ENCODE assay signal across 9 mouse cellular contexts in the genomic region with DNA sequence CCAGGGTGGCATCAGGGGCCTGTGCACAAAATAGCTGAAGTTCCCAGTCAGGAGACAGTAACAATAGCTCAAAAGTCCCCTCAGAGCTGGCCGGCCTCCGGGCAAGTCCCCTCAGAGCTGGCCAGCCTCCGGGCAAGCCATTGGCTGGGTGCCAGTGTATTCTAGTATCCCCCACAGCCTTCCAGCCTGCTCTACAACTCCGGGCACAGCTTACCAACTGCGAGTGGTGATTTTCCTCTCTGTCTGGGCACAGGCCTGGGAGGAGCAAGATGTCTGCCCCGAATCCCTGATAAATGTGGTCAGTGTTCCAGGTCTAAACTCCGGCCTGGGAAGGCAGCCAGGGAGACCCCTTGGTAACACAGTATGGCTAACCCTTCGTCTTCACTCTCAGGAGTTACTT. TPM values are rescaled to one million over a fixed set of nuclear protein-coding genes. Genes with fewer than 3 reads are reported as not detected.
DNase-seq lines count a peak whose midpoint lies in the region; ATAC-seq and TF ChIP-seq lines count a peak whose summit lies in the region.
"Had no signal": no experiment of that assay in that cellular context is flagged by ENCODE, and none has a peak within 500 bp of the region (broad histone marks: within the 10 kb centered on the region; RNA-seq: fewer than 3 reads in every experiment).

No protein-coding gene starts in this region.

- no peaks in the 10 kb centered on the region for H3K36me3 ChIP-seq in limb, embryonic 14.5 days (ENCODE audit: control insufficient read depth, insufficient read depth, low read length)
- no peaks in the 10 kb centered on the region for H3K36me3 ChIP-seq in limb, embryonic 10.5 days
- H3K36me3 ChIP-seq in forebrain, embryonic 16.5 days (ENCODE audit: control insufficient read depth, insufficient read depth) = no peaks in the 10 kb centered on the region
- no peaks in the 10 kb centered on the region for H3K36me3 ChIP-seq in hindbrain, embryonic 14.5 days (replicated peaks; ENCODE audit: control insufficient read depth, insufficient read depth)
- no peaks in the 10 kb centered on the region for H3K36me3 ChIP-seq in kidney, adult 2 months (ENCODE audit: control insufficient read depth, insufficient read depth, low read length)
- H3K36me3 ChIP-seq: liver, embryonic 12.5 days had no signal

- no peak for TF ChIP-seq POLR2A in limb, embryonic 14.5 days (IDR thresholded peaks at IDR 0.05; ENCODE audit: borderline replicate concordance, extremely low read depth, insufficient read depth, insufficient read length)
- no peak for TF ChIP-seq POLR2A in kidney, adult 2 months (IDR thresholded peaks at IDR 0.05; ENCODE audit: low read depth, low read length)

- no peaks in the 10 kb centered on the region for H3K27me3 ChIP-seq in limb, embryonic 14.5 days (ENCODE audit: control insufficient read depth, insufficient read depth, low read length)
- H3K27me3 ChIP-seq in limb, embryonic 10.5 days (ENCODE audit: low read depth, poor library complexity, severe bottlenecking) = no peaks in the 10 kb centered on the region
- no peaks in the 10 kb centered on the region for H3K27me3 ChIP-seq in forebrain, embryonic 16.5 days (replicated peaks; ENCODE audit: control insufficient read depth, insufficient read depth, low read length)
- H3K27me3 ChIP-seq in hindbrain, embryonic 14.5 days (ENCODE audit: control insufficient read depth, insufficient read depth, low read length) = no peaks in the 10 kb centered on the region
- no peaks in the 10 kb centered on the region for H3K27me3 ChIP-seq in kidney, adult 2 months (replicated peaks; ENCODE audit: control insufficient read depth, insufficient read depth, low read length)
- H3K27me3 ChIP-seq: liver, embryonic 12.5 days had no signal

- H3K9me3 ChIP-seq in limb, embryonic 14.5 days (ENCODE audit: control insufficient read depth, low read length) = no peaks in the 10 kb centered on the region
- no peaks in the 10 kb centered on the region for H3K9me3 ChIP-seq in limb, embryonic 10.5 days (replicated peaks)
- H3K9me3 ChIP-seq in forebrain, embryonic 16.5 days (ENCODE audit: control insufficient read depth, low read length) = no peaks in the 10 kb centered on the region
- H3K9me3 ChIP-seq in hindbrain, embryonic 14.5 days (ENCODE audit: control insufficient read depth, low read length) = no peaks in the 10 kb centered on the region
- H3K9me3 ChIP-seq: liver, embryonic 12.5 days had no signal

- H3K4me2 ChIP-seq in limb, embryonic 14.5 days (replicated peaks; ENCODE audit: low read depth, low read length, severe bottlenecking) = no peak overlapping the region
- H3K4me2 ChIP-seq in forebrain, embryonic 16.5 days (ENCODE audit: low read length) = no peak overlapping the region
- H3K4me2 ChIP-seq in hindbrain, embryonic 14.5 days (replicated peaks) = no peak overlapping the region
- H3K4me2 ChIP-seq: liver, embryonic 12.5 days had no signal

- ATAC-seq in limb, embryonic 14.5 days (ENCODE audit: low FRiP score, low read depth) = no peak
- peak; percentile 43 for ATAC-seq in forebrain, embryonic 16.5 days
- ATAC-seq in hindbrain, embryonic 14.5 days (ENCODE audit: low FRiP score) = peak; percentile 83; the same call in 1 of the 2 replicates
- ATAC-seq: liver, embryonic 12.5 days had no signal

- H3K4me3 ChIP-seq in limb, embryonic 14.5 days (replicated peaks; ENCODE audit: low read length) = no peak overlapping the region
- no peak overlapping the region for H3K4me3 ChIP-seq in limb, embryonic 10.5 days
- no peak overlapping the region for H3K4me3 ChIP-seq in forebrain, embryonic 16.5 days (replicated peaks; ENCODE audit: low read length)
- H3K4me3 ChIP-seq in hindbrain, embryonic 14.5 days (replicated peaks; ENCODE audit: low read length) = no peak overlapping the region
- no peak overlapping the region for H3K4me3 ChIP-seq in kidney, adult 2 months (ENCODE audit: insufficient read depth, low read depth, low read length)
- H3K4me3 ChIP-seq: liver, embryonic 12.5 days had no signal

- DNase-seq in cerebellum, postnatal 36 days = peak; percentile 34 to 37
- DNase-seq in cerebellum, adult 9-11 months = no peak
- peak; percentile 32 for DNase-seq in limb, embryonic 14.5 days (ENCODE audit: low spot score)
- DNase-seq in limb, embryonic 10.5 days (ENCODE audit: low spot score) = no peak
- DNase-seq in hindbrain, embryonic 14.5 days (ENCODE audit: low spot score) = peak; percentile 38
- DNase-seq in B cell, adult 2 months = no peak
- no peak for DNase-seq in kidney, adult 2 months

- H3K9ac ChIP-seq in limb, embryonic 14.5 days (ENCODE audit: low read depth, low read length, severe bottlenecking) = no peak overlapping the region
- no peak overlapping the region for H3K9ac ChIP-seq in forebrain, embryonic 16.5 days (replicated peaks; ENCODE audit: low read depth, low read length)
- H3K9ac ChIP-seq in hindbrain, embryonic 14.5 days = no peak overlapping the region
- H3K9ac ChIP-seq: liver, embryonic 12.5 days had no signal

- peaks cover 3% of the 10 kb centered on the region; the same call in 1 of the 2 replicates for H3K4me1 ChIP-seq in limb, embryonic 14.5 days (ENCODE audit: control insufficient read depth, insufficient read depth, low read length)
- H3K4me1 ChIP-seq in limb, embryonic 10.5 days = peaks cover 15% of the 10 kb centered on the region
- peaks cover 12% of the 10 kb centered on the region for H3K4me1 ChIP-seq in forebrain, embryonic 16.5 days (replicated peaks; ENCODE audit: control insufficient read depth, insufficient read depth, low read length)
- H3K4me1 ChIP-seq in hindbrain, embryonic 14.5 days (replicated peaks; ENCODE audit: control insufficient read depth, insufficient read depth, low read length) = peaks cover 3% of the 10 kb centered on the region; the same call in 1 of the 2 replicates
- no peaks in the 10 kb centered on the region for H3K4me1 ChIP-seq in kidney, adult 2 months (ENCODE audit: control insufficient read depth, insufficient read depth, low read length)
- H3K4me1 ChIP-seq: liver, embryonic 12.5 days had no signal

- TF ChIP-seq CTCF in kidney, adult 2 months (conservative IDR thresholded peaks at IDR 0.05; ENCODE audit: insufficient read depth, insufficient read length, low read depth, low read length) = no peak

- H3K27ac ChIP-seq in limb, embryonic 14.5 days (replicated peaks; ENCODE audit: low read depth, low read length) = no peak overlapping the region
- H3K27ac ChIP-seq in limb, embryonic 10.5 days = no peak overlapping the region
- no peak overlapping the region for H3K27ac ChIP-seq in forebrain, embryonic 16.5 days (ENCODE audit: low read length)
- H3K27ac ChIP-seq in hindbrain, embryonic 14.5 days = peak overlapping the region; percentile 1; the same call in 1 of the 2 replicates
- no peak overlapping the region for H3K27ac ChIP-seq in kidney, adult 2 months (ENCODE audit: insufficient read depth, low read depth, low read length)
- H3K27ac ChIP-seq: liver, embryonic 12.5 days had no signal

- WGBS in limb, embryonic 14.5 days = 67% methylated on average over 8 of the region's 8 CpGs
- 84% methylated on average over 8 of the region's 8 CpGs for WGBS in limb, embryonic 10.5 days
- WGBS in forebrain, embryonic 16.5 days = 37% methylated on average over 8 of the region's 8 CpGs
- WGBS in hindbrain, embryonic 14.5 days = 55% methylated on average over 8 of the region's 8 CpGs
- 62% methylated on average over 8 of the region's 8 CpGs for WGBS in kidney, adult 2 months

RNA-seq across cellular contexts. Expression of gene Gm5105, which starts 8.0 kb away (rescaled TPM):
- polyA plus RNA-seq in limb, embryonic 14.5 days (2012; rRNA removed) = 0.20 and 0.21 TPM in 2 replicates
- 0.15 and 0.19 TPM in 2 replicates for polyA plus RNA-seq in limb, embryonic 14.5 days (2014; fragmentation: Nextera tagmentation; extraction: Ambion mirVana)
- not detected in 2 replicates for polyA plus RNA-seq in limb, embryonic 10.5 days (2016; fragmentation: Nextera tagmentation; extraction: Ambion mirVana)
- polyA plus RNA-seq in forebrain, embryonic 16.5 days (2015; fragmentation: Nextera tagmentation; extraction: Ambion mirVana) = 0.14 TPM in 1 of 2 replicates, not detected in the other
- 0.29 TPM in 1 of 2 replicates, not detected in the other for polyA plus RNA-seq in hindbrain, embryonic 14.5 days (2014; fragmentation: Nextera tagmentation; extraction: Ambion mirVana)
- 0.08 TPM in 1 of 2 replicates, not detected in the other for polyA plus RNA-seq in kidney, adult 2 months (2012; rRNA removed)
- polyA plus RNA-seq: liver, embryonic 12.5 days had no signal

RNA-seq across cellular contexts. Expression of gene 1110002E22Rik, which starts 10.4 kb away (rescaled TPM):
- 3.2 TPM in 2 replicates for polyA plus RNA-seq in limb, embryonic 14.5 days (2012; rRNA removed)
- 2.8 and 4.0 TPM in 2 replicates for polyA plus RNA-seq in limb, embryonic 14.5 days (2014; fragmentation: Nextera tagmentation; extraction: Ambion mirVana)
- 0.06 and 0.15 TPM in 2 replicates for polyA plus RNA-seq in limb, embryonic 10.5 days (2016; fragmentation: Nextera tagmentation; extraction: Ambion mirVana)
- polyA plus RNA-seq in forebrain, embryonic 16.5 days (2015; fragmentation: Nextera tagmentation; extraction: Ambion mirVana) = 0.24 and 0.32 TPM in 2 replicates
- polyA plus RNA-seq in hindbrain, embryonic 14.5 days (2014; fragmentation: Nextera tagmentation; extraction: Ambion mirVana) = 0.07 and 0.10 TPM in 2 replicates
- polyA plus RNA-seq in kidney, adult 2 months (2012; rRNA removed) = 0.01 and 0.42 TPM in 2 replicates

Comparison
In these comparisons a context has a peak if more than half of its experiments do, and no peak if none do; other contexts are left out.
1. DNase-seq: peak in cerebellum, postnatal 36 days (2 of 2), limb, embryonic 14.5 days (single experiment) and hindbrain, embryonic 14.5 days (single experiment); none in cerebellum, adult 9-11 months (single experiment), limb, embryonic 10.5 days (single experiment), B cell, adult 2 months (0 of 2) and kidney, adult 2 months (single experiment).